Mouse (Mus musculus): ENCODE results near the gene Cdc20b.

GRCm38 (mm10) chr13:112997369-112997768 lies 37.5 kb upstream of the Cdc20b start:
- no peak for TF ChIP-seq CTCF (IDR thresholded peaks at IDR 0.05)
- TF ChIP-seq EP300 (IDR thresholded peaks at IDR 0.05), result no peak

All from lung, postnatal 0 days (tissue).